ENCODE assay signal across 27 mouse cellular contexts in genomic region chr7:35814759-35815551, GRCm38 (mm10). TPM values are rescaled to one million over a fixed set of nuclear protein-coding genes. Genes with fewer than 3 reads are reported as not detected.
A peak's percentile ranks its signal among the peaks of the same experiment; 100 is the strongest.
DNase-seq lines count a peak whose midpoint lies in the region; ATAC-seq and TF ChIP-seq lines count a peak whose summit lies in the region.
"Had no signal": no experiment of that assay in that cellular context is flagged by ENCODE, and none has a peak within 500 bp of the region (broad histone marks: within the 10 kb centered on the region; RNA-seq: fewer than 3 reads in every experiment).

No protein-coding gene starts in this region.

- H3K4me1 ChIP-seq in kidney, embryonic 16.5 days (ENCODE audit: insufficient read depth, low read length) = 0 out of 2 replicates have a peak, but pooled peaks cover 6% of the 10 kb centered on the region
- no peaks in the 10 kb centered on the region for H3K4me1 ChIP-seq in kidney, embryonic 14.5 days (ENCODE audit: control insufficient read depth, insufficient read depth, low read length)
- peaks cover 6% of the 10 kb centered on the region; the same call in 1 of the 2 replicates for H3K4me1 ChIP-seq in lung, embryonic 14.5 days (ENCODE audit: insufficient read depth)
- H3K4me1 ChIP-seq in hindbrain, embryonic 12.5 days = no peaks in the 10 kb centered on the region
- H3K4me1 ChIP-seq: forebrain, embryonic 13.5 days; heart, embryonic 12.5 days; limb, embryonic 15.5 days; liver, embryonic 15.5 days; midbrain, embryonic 12.5 days; neural tube, embryonic 13.5 days had no signal

- H3K4me2 ChIP-seq in kidney, embryonic 16.5 days (replicated peaks; ENCODE audit: low read depth, low read length) = no peak overlapping the region
- no peak overlapping the region for H3K4me2 ChIP-seq in kidney, embryonic 14.5 days (replicated peaks; ENCODE audit: low read depth, low read length)
- no peak overlapping the region for H3K4me2 ChIP-seq in lung, embryonic 14.5 days
- no peak overlapping the region for H3K4me2 ChIP-seq in hindbrain, embryonic 12.5 days (replicated peaks)
- H3K4me2 ChIP-seq: forebrain, embryonic 13.5 days; heart, embryonic 12.5 days; hindbrain, embryonic 14.5 days; limb, embryonic 15.5 days; liver, embryonic 15.5 days; midbrain, embryonic 12.5 days; neural tube, embryonic 13.5 days had no signal

- no peak overlapping the region for H3K27ac ChIP-seq in kidney, embryonic 16.5 days (ENCODE audit: low read length)
- H3K27ac ChIP-seq in kidney, embryonic 14.5 days (ENCODE audit: low read depth, low read length) = no peak overlapping the region
- H3K27ac ChIP-seq in lung, embryonic 14.5 days (ENCODE audit: low read depth) = peak overlapping the region; percentile 47; the same call in 1 of the 2 replicates
- no peak overlapping the region for H3K27ac ChIP-seq in hindbrain, embryonic 12.5 days
- H3K27ac ChIP-seq: forebrain, embryonic 13.5 days; gastrocnemius, adult 2 months; heart, adult 2 months; hindbrain, embryonic 14.5 days; limb, embryonic 10.5 days; limb, embryonic 15.5 days; liver, embryonic 15.5 days; midbrain, embryonic 12.5 days; neural tube, embryonic 13.5 days; stomach, postnatal 0 days had no signal

- WGBS in kidney, embryonic 16.5 days = 73% methylated on average over 12 of the region's 12 CpGs
- WGBS in kidney, embryonic 14.5 days = 73% methylated on average over 12 of the region's 12 CpGs
- 57% methylated on average over 12 of the region's 12 CpGs for WGBS in lung, embryonic 14.5 days
- WGBS in hindbrain, embryonic 12.5 days = 81% methylated on average over 12 of the region's 12 CpGs

- DNase-seq in lung, embryonic 14.5 days = peak; percentile 78
- DNase-seq in lung, postnatal 25 days (ENCODE audit: low spot score) = no peak
- peak; percentile 80 for DNase-seq in lung, postnatal 10 days
- DNase-seq in urinary bladder, postnatal 14 days (ENCODE audit: low spot score) = no peak
- DNase-seq: adrenal gland, postnatal 14 days; cerebellum, adult 11 months; cerebellum, adult 9-10 months; cerebellum, postnatal 36 days; gastrocnemius, adult 2 months; heart, adult 2 months; heart, postnatal 4 days; right cerebral cortex, postnatal 4 days; thymus, adult 18-20 months; thymus, postnatal 25 days had no signal

- no peak overlapping the region for H3K4me3 ChIP-seq in kidney, embryonic 16.5 days (ENCODE audit: low read length)
- no peak overlapping the region for H3K4me3 ChIP-seq in kidney, embryonic 14.5 days (ENCODE audit: low read length)
- H3K4me3 ChIP-seq in lung, embryonic 14.5 days (ENCODE audit: low read depth, low read length) = no peak overlapping the region
- no peak overlapping the region for H3K4me3 ChIP-seq in hindbrain, embryonic 12.5 days
- H3K4me3 ChIP-seq: forebrain, embryonic 13.5 days; gastrocnemius, adult 2 months; heart, adult 2 months; heart, embryonic 12.5 days; limb, embryonic 10.5 days; limb, embryonic 15.5 days; liver, embryonic 15.5 days; midbrain, embryonic 12.5 days; neural tube, embryonic 13.5 days had no signal

- H3K36me3 ChIP-seq in kidney, embryonic 16.5 days (ENCODE audit: insufficient read depth, low read length) = no peaks in the 10 kb centered on the region
- H3K36me3 ChIP-seq in kidney, embryonic 14.5 days (ENCODE audit: control insufficient read depth, insufficient read depth, low read length) = no peaks in the 10 kb centered on the region
- H3K36me3 ChIP-seq in lung, embryonic 14.5 days (ENCODE audit: insufficient read depth) = no peaks in the 10 kb centered on the region
- H3K36me3 ChIP-seq in hindbrain, embryonic 12.5 days = no peaks in the 10 kb centered on the region
- H3K36me3 ChIP-seq: heart, embryonic 12.5 days; limb, embryonic 10.5 days; limb, embryonic 15.5 days; liver, embryonic 15.5 days; midbrain, embryonic 12.5 days; neural tube, embryonic 13.5 days had no signal

- ATAC-seq in kidney, embryonic 16.5 days (ENCODE audit: low FRiP score, low TSS enrichment) = 0 out of 2 replicates have a peak, but pooled peaks have one; percentile 12
- no peak for ATAC-seq in kidney, embryonic 14.5 days (ENCODE audit: low FRiP score, low TSS enrichment)
- ATAC-seq in lung, embryonic 14.5 days (ENCODE audit: insufficient read depth) = peak; percentile 76
- no peak for ATAC-seq in hindbrain, embryonic 12.5 days (ENCODE audit: low FRiP score)
- ATAC-seq: CD4-positive, CD25-positive, alpha-beta regulatory T cell, adult 4 months; forebrain, embryonic 13.5 days had no signal

- H3K27me3 ChIP-seq in kidney, embryonic 16.5 days (ENCODE audit: insufficient read depth, low read length) = no peaks in the 10 kb centered on the region
- no peaks in the 10 kb centered on the region for H3K27me3 ChIP-seq in kidney, embryonic 14.5 days (ENCODE audit: control insufficient read depth, insufficient read depth, low read length)
- H3K27me3 ChIP-seq in lung, embryonic 14.5 days (ENCODE audit: insufficient read depth, low read length) = no peaks in the 10 kb centered on the region
- no peaks in the 10 kb centered on the region for H3K27me3 ChIP-seq in hindbrain, embryonic 12.5 days
- H3K27me3 ChIP-seq: forebrain, embryonic 13.5 days; heart, embryonic 12.5 days; limb, embryonic 15.5 days; liver, embryonic 15.5 days; neural tube, embryonic 13.5 days had no signal

- no peak overlapping the region for H3K9ac ChIP-seq in kidney, embryonic 16.5 days (replicated peaks; ENCODE audit: low read length)
- H3K9ac ChIP-seq in kidney, embryonic 14.5 days (ENCODE audit: low read depth, low read length) = no peak overlapping the region
- H3K9ac ChIP-seq in lung, embryonic 14.5 days = no peak overlapping the region
- no peak overlapping the region for H3K9ac ChIP-seq in hindbrain, embryonic 12.5 days
- H3K9ac ChIP-seq: forebrain, embryonic 13.5 days; heart, embryonic 12.5 days; hindbrain, embryonic 14.5 days; limb, embryonic 15.5 days; liver, embryonic 15.5 days; midbrain, embryonic 12.5 days; neural tube, embryonic 13.5 days had no signal

- TF ChIP-seq CTCF in lung, embryonic 14.5 days (IDR thresholded peaks at IDR 0.05; ENCODE audit: low read depth) = no peak

- 0 out of 2 replicates have a peak, but pooled peaks cover 6% of the 10 kb centered on the region for H3K9me3 ChIP-seq in kidney, embryonic 16.5 days (ENCODE audit: low read length)
- H3K9me3 ChIP-seq in kidney, embryonic 14.5 days (ENCODE audit: control insufficient read depth, low read length) = no peaks in the 10 kb centered on the region
- H3K9me3 ChIP-seq in lung, embryonic 14.5 days (ENCODE audit: low read depth, low read length) = no peaks in the 10 kb centered on the region
- no peaks in the 10 kb centered on the region for H3K9me3 ChIP-seq in hindbrain, embryonic 12.5 days (replicated peaks)
- H3K9me3 ChIP-seq: forebrain, embryonic 13.5 days; limb, embryonic 10.5 days; limb, embryonic 15.5 days; liver, embryonic 15.5 days; midbrain, embryonic 12.5 days had no signal

RNA-seq across cellular contexts. Expression of gene Zfp507, which starts 12.2 kb away (rescaled TPM):
- 15.5 and 16.5 TPM in 2 replicates for polyA plus RNA-seq in kidney, embryonic 16.5 days (2015; fragmentation: Nextera tagmentation; extraction: Ambion mirVana)
- 15.2 and 21.7 TPM in 2 replicates for polyA plus RNA-seq in kidney, embryonic 14.5 days (2014; fragmentation: Nextera tagmentation; extraction: Ambion mirVana)
- 19.0 and 20.6 TPM in 2 replicates for polyA plus RNA-seq in lung, embryonic 14.5 days (2014; fragmentation: Nextera tagmentation; extraction: Ambion mirVana)
- polyA plus RNA-seq in hindbrain, embryonic 12.5 days (2016; fragmentation: Nextera tagmentation; extraction: Ambion mirVana) = 26.0 and 29.1 TPM in 2 replicates

Comparison
In these comparisons a context has a peak if more than half of its experiments do, and no peak if none do; other contexts are left out.
1. ATAC-seq: peak in kidney, embryonic 16.5 days (single experiment) and lung, embryonic 14.5 days (single experiment); none in kidney, embryonic 14.5 days (single experiment) and hindbrain, embryonic 12.5 days (single experiment).
2. DNase-seq: peak in lung, embryonic 14.5 days (single experiment) and lung, postnatal 10 days (single experiment); none in lung, postnatal 25 days (single experiment) and urinary bladder, postnatal 14 days (single experiment).